7 mouse cellular contexts compared by ENCODE assay signal in the genomic region with DNA sequence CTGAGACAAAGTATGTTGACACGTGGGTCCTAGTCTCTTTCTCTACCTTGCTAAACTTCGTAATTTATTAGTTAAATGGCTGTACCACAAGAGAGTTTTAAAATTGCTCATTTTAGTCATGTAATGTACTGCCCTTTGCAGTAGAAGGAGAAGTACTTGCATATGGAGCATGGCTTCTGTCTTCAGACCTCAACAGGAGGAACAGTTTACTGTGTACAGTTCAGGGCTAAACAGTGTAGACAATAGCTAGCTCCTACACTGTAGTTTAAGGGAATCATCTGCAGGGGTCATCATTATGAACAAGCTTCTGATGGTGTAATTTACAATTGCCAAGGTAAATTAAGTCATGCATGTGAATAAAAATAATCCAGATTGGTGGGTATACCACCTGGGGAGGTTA.
DNase-seq lines count a peak whose midpoint lies in the region; ATAC-seq and TF ChIP-seq lines count a peak whose summit lies in the region.
"Not testable (repeated sequence)": the region's sequence is repeated elsewhere in the genome, so short reads cannot be mapped to it uniquely, and the experiment has no call there.

No protein-coding gene starts in this region.

- DNase-seq in Patski (ENCODE audit: low read depth, low spot score); forebrain, embryonic 10.5 days (ENCODE audit: extremely low spot score, low spot score); hindbrain, postnatal 0 days (ENCODE audit: low spot score): not testable (repeated sequence)

- peak; percentile 31 for ATAC-seq in Patski
- not testable (repeated sequence) for ATAC-seq in heart, embryonic 12.5 days (ENCODE audit: insufficient number of reproducible peaks, low FRiP score); hindbrain, postnatal 0 days; limb, embryonic 12.5 days (ENCODE audit: insufficient number of reproducible peaks, insufficient read depth, low FRiP score, low TSS enrichment, low read depth); lung, embryonic 15.5 days (ENCODE audit: borderline replicate concordance, extremely low read depth, low FRiP score, low TSS enrichment)
- ATAC-seq in midbrain, embryonic 15.5 days (replicated peaks), result peak; percentile 46; the same call in 1 of the 2 replicates

- not testable (repeated sequence) for H3K9me3 ChIP-seq in forebrain, embryonic 10.5 days; heart, embryonic 12.5 days (replicated peaks); hindbrain, postnatal 0 days (ENCODE audit: low read length); lung, embryonic 15.5 days; midbrain, embryonic 15.5 days
- H3K9me3 ChIP-seq in limb, embryonic 12.5 days, result 0 out of 2 replicates have a peak, but pooled peaks cover 13% of the 10 kb centered on the region

- not testable (repeated sequence) for H3K36me3 ChIP-seq in forebrain, embryonic 10.5 days (replicated peaks); heart, embryonic 12.5 days; hindbrain, postnatal 0 days (ENCODE audit: insufficient read depth, low read length); limb, embryonic 12.5 days; lung, embryonic 15.5 days; midbrain, embryonic 15.5 days (replicated peaks)

- not testable (repeated sequence) for H3K27me3 ChIP-seq in Patski; forebrain, embryonic 10.5 days (ENCODE audit: poor library complexity, severe bottlenecking); heart, embryonic 12.5 days (replicated peaks); hindbrain, postnatal 0 days (ENCODE audit: insufficient read depth, low read length); limb, embryonic 12.5 days; lung, embryonic 15.5 days; midbrain, embryonic 15.5 days (replicated peaks)

- 38% methylated on average over 2 of the region's 2 CpGs for WGBS in forebrain, embryonic 10.5 days
- 27% methylated on average over 2 of the region's 2 CpGs for WGBS in heart, embryonic 12.5 days
- 38% methylated on average over 2 of the region's 2 CpGs for WGBS in hindbrain, postnatal 0 days
- 18% methylated on average over 2 of the region's 2 CpGs for whole genome bisulfite sequencing in limb, embryonic 12.5 days
- 18% methylated on average over 2 of the region's 2 CpGs for WGBS in lung, embryonic 15.5 days
- WGBS in midbrain, embryonic 15.5 days, result 39% methylated on average over 2 of the region's 2 CpGs

- in situ Hi-C loops in Patski (cut with MboI; ENCODE audit: low pct_unique_long_range_greater_than_20kb), result not testable (repeated sequence)

- H3K4me1 ChIP-seq in forebrain, embryonic 10.5 days; heart, embryonic 12.5 days (replicated peaks); hindbrain, postnatal 0 days (ENCODE audit: insufficient read depth, low read length); limb, embryonic 12.5 days (replicated peaks); lung, embryonic 15.5 days; midbrain, embryonic 15.5 days: not testable (repeated sequence)

- not testable (repeated sequence) for TF ChIP-seq CTCF in Patski (IDR thresholded peaks at IDR 0.05); hindbrain, postnatal 0 days (IDR thresholded peaks at IDR 0.05; ENCODE audit: low read depth)

- H3K4me3 ChIP-seq in forebrain, embryonic 10.5 days, result peak overlapping the region; percentile 56
- H3K4me3 ChIP-seq in heart, embryonic 12.5 days; limb, embryonic 12.5 days (replicated peaks): not testable (repeated sequence)
- peak overlapping the region; percentile 46 for H3K4me3 ChIP-seq in hindbrain, postnatal 0 days (ENCODE audit: low read length)
- peak overlapping the region; percentile 52; the same call in 1 of the 2 replicates for H3K4me3 ChIP-seq in lung, embryonic 15.5 days
- H3K4me3 ChIP-seq in midbrain, embryonic 15.5 days, result peak overlapping the region; percentile 54

- H3K4me2 ChIP-seq in heart, embryonic 12.5 days, result peak overlapping the region; percentile 45; the same call in 1 of the 2 replicates
- peak overlapping the region; percentile 43 for H3K4me2 ChIP-seq in hindbrain, postnatal 0 days (ENCODE audit: low read depth, low read length)
- peak overlapping the region; percentile 44 for H3K4me2 ChIP-seq in limb, embryonic 12.5 days
- H3K4me2 ChIP-seq in lung, embryonic 15.5 days, result peak overlapping the region; percentile 42
- peak overlapping the region; percentile 44 for H3K4me2 ChIP-seq in midbrain, embryonic 15.5 days

- H3K27ac ChIP-seq in forebrain, embryonic 10.5 days; heart, embryonic 12.5 days (ENCODE audit: poor library complexity, severe bottlenecking); hindbrain, postnatal 0 days; limb, embryonic 12.5 days; lung, embryonic 15.5 days; midbrain, embryonic 15.5 days: not testable (repeated sequence)

- CTCF ChIA-PET in Patski (lab: Charles Lee), result not testable (repeated sequence)

- POLR2A ChIA-PET in Patski (lab: Charles Lee), result not testable (repeated sequence)

- not testable (repeated sequence) for H3K9ac ChIP-seq in heart, embryonic 12.5 days; hindbrain, postnatal 0 days (replicated peaks; ENCODE audit: low read length); limb, embryonic 12.5 days (replicated peaks); lung, embryonic 15.5 days; midbrain, embryonic 15.5 days
